Mouse (Mus musculus): ENCODE data around the gene Shroom3.

DNA sequence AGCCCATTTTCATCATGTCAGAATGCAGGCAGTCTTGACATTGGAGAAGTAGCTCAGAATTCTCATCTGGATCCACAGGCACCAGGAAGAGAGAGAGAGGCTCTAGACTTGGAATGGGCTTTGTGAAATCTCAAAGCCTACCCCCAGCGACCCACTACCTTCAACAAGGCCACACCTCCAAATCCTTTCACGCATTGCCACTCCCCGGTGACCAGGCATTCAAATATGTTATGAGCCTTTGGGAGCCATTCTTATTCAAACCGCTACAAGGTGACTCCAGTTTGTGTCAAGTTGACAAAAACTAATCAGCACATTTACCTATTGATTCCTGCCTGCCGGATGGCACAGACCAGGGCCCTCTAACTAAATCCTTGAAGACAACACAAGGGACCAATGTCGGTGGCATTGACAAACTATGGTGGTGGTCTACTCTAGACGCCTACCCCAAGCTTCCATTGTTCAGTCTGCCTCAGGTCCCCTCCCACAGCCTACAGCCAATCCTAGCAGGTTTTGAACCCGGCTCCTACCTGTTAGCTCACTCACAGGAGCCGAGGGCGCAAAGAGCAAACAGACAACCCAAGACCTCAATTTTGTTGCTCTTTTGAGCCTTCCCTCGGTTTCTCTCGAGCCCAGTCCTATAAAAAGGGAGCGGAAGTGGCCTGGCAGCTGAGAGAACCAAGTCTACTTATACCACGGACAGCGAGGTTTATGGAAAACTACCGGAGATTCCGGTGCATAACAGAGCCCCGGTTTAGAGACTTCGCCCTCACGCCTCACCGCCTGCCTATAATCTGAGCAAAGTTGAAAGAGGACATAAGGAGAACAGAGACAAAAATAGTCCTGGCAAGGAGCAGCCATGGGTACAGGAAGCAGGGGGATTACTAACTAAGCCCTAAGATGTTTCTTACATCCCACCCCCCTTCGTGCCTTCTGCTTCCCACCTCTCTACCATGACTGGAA is 303.7 kb downstream of the Shroom3 start:
- TF ChIP-seq CTCF (IDR thresholded peaks at IDR 0.05; ENCODE audit: control insufficient read depth, insufficient read depth, low read length) = no peak
- no peak for TF ChIP-seq POLR2A (IDR thresholded peaks at IDR 0.05; ENCODE audit: borderline replicate concordance, control insufficient read depth, low read depth, low read length)

Measured in bone marrow, adult 2 months (tissue).